Mouse (Mus musculus) layer of hippocampus, adult 11-12 months (tissue): ENCODE data around the gene Dcaf8.

Source experiments
- DNase-seq: peaks from one replicate; pipeline ENCODE4 v3.0.0; 2022; ENCODE audit warnings: low spot score

Gene Dcaf8

GRCm38 (mm10) chr1:172197146-172197545, 49.3 kb downstream of the Dcaf8 start:
- DNase-seq = no peak

GRCm38 (mm10) chr1:172197851-172198250, 50.0 kb downstream of the Dcaf8 start:
- no peak for DNase-seq

DNA sequence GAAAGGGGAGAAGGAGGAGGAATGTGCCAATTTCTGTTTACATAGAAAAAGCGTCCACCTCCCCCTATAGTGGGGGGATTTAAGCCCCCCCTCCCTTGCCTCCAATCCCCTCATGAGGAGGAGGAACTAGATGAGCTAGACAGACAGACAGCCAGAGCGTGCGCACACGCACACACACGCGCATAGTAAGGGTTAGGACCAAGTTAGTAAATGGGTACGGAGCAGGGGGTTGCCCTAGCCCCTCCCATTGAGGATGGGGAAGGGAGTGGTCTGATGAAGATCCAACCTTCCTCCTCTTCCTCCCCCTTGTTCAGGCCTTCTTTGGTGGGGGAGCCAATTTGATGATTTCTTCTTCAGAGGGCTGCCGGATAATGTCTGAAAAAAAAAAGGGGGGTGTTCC, 50.4 kb downstream of the Dcaf8 start:
- no peak for DNase-seq

- DNase-seq = no peak
These were observed 51.1 kb downstream of the Dcaf8 start for GRCm38 (mm10) chr1:172198996-172199395.

- DNase-seq = no peak
These were observed 52.3 kb downstream of the Dcaf8 start for GRCm38 (mm10) chr1:172200161-172200560.

DNA sequence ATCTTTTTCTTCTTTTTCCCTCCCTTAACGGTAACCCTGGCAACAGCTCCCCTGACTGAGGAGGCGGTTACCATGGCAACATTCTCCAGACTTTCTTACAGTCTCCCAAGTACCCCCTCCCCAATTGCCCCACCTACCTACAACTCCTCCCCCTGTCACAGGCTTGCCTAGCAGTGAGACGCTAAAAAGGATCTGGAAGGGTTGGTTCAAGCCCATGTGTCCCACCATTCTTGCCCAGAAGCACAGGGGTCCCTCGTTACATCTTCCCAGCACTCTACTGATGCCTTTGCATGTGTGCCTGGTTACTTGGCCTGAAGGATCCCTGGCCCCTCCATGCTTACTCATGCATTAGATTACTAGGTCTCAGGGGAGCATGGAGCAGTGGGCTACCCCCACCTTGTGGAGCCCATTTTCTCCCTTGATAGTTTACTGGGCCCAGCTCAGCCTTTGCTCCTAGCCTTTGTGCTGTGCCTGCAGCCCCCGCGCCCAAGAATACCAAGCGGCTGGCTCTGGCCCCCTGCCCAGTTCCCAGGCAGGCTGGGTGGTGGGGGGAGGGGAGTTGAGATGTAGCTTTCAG, 53.1 kb downstream of the Dcaf8 start:
- DNase-seq = peak; percentile 77

DNA sequence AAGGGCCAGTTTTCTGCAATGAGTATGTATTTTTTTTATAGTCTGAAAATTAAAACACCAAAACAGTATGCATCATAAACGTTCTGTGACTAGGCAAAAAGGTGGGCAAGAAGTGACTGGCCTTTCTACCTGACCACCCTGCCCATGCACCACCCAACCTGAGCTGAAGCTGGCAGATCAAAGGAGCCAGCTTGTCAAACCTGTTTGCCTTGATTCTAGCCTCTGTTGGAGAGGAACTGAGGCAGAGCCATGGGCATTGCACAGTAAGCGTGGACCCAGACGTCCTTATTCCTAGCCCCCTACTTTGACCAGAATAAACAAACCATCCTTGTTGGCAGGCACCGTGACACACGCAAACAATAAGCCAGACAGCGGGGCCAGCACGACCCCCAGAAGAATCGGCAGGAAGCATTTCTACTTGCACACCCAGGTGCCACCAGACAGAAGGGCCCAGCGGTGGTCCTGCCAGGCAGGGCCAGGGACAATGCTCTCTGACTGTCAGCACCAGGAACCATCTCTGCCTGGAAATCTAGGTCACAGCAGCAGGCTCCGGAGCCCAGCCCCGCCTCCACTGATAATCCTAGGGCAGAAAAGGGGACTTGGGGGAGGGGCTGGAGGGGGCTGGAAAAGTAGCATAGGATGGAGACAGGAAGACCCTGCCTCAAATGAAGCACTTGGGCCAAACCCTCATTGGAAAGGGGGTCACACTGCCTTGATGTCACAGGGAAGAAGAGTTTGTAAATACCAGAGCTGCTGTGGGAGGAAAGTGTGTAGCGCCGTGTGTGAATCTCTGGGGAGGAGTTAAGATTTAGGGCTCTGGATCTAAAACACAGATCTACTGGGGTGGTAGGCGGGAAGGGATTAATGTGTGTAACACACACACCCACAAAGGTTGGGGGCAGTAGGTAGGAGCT, 54.3 kb downstream of the Dcaf8 start:
- DNase-seq = no peak

GRCm38 (mm10) chr1:172202894-172203522, 55.1 kb downstream of the Dcaf8 start:
- no peak for DNase-seq

- DNase-seq = no peak
These were observed 55.7 kb downstream of the Dcaf8 start for GRCm38 (mm10) chr1:172203566-172203965.

GRCm38 (mm10) chr1:172204033-172204813, 56.3 kb downstream of the Dcaf8 start:
- no peak for DNase-seq

DNA sequence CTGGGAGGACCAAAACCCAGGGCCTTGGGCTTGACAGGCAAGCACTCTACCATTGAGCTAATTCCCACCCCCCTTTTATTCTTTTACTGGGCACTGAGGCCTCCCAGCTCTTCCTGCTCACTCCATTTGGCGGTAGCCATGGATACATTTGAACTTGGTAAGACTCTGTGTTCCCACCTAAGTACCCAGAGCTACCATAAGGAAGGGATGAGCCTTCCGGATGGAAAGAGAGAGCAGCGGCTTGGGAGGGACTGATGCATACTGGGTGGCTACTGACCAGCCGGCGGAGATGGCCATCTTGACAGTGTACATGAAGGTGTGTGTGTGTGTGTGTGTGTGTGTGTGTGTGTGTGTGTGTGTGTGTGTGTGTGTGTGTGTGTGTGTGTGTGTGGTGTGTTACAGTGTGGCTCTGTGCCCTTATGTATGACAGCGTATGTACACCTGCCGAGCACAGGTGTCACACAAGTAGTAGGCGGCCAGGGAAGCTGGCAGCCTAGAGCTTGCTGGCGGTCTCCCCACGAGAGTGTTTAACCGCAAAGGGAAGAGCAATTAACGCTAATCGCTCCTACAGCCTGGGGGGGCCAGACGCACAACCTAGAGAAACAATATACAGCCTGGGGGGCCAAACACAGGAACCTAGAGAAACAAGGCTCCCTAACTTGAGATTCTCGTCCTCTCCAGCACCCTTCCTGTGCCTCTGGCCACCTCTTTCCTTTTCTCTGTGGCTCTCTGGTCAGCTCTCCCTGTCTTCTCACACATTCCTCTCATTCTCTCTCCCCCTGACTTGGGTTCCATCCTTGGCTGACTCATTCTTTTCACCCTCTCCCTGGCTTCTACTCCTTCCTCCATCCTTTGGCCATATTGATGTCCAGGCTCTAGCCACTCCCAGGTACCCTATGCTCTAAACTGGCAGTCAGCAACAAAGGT, 57.2 kb downstream of the Dcaf8 start:
- no peak for DNase-seq

DNA sequence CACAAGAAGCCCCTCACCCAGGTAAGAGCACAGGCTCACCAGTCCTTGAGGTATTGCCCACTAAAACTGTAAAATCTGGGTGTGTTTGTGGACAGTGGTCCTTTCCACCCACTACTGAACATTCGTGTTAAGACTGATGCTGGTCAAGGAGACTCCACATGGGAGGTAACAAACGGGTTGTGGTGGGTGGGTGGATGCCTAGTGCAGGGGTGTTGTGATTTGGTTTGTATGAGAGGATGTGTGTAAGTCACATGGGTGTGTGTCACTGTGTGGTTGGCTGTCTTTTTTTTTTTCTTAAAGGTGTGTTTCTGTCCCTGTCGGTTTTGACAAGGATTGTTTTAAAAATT, 57.8 kb downstream of the Dcaf8 start:
- no peak for DNase-seq

- DNase-seq = peak; percentile 84
These were observed 58.4 kb downstream of the Dcaf8 start, which contains the start of gene Pea15a for GRCm38 (mm10) chr1:172206141-172206917. TSS of gene Pea15a (minus strand) at chr1:172206804.

DNA sequence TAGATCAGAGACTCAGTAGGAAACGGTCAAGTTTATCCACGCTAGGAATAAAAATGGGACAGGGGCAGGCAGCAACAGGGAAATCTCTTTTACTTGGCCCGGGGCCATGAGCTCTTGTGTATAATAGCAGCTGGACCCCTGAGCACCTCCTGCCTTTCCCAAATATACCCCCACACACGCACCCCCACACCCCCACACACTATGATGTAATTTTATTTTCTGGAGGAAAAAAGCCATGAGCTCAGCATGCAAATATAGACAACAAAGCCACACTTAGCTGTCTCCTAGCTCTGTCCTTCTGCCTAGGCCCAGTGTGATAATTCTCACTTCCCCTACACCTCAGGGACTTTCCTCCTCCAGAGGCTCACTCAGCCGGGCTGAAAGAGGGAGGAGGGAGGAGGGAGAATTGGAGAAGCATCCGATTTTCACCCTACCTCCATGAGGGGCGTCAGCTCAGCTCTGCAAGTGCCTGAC, 59.3 kb downstream of the Dcaf8 start:
- DNase-seq = peak; percentile 81

- DNase-seq = no peak
These were observed 64.9 kb downstream of the Dcaf8 start for GRCm38 (mm10) chr1:172212776-172213175.

DNA sequence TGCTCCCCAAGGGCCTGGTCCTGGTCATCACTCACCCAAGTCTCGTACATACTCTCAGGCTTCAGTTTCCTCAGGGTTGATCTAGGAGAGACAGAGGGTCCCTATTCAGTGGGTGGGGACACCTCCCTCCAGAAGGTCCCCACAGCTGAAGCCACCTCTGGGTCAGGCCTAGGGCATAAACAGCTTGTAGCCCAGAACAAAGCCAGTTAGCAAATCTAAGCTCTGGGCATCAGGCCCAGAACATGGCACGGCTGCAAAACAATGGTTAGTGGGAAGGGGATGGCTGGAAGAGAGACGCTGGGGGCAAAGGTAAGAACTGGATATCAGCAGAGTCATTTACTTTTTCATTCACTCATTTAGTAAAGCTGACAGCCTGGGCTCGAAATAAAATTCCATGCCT, 65.9 kb downstream of the Dcaf8 start:
- DNase-seq = no peak

DNA sequence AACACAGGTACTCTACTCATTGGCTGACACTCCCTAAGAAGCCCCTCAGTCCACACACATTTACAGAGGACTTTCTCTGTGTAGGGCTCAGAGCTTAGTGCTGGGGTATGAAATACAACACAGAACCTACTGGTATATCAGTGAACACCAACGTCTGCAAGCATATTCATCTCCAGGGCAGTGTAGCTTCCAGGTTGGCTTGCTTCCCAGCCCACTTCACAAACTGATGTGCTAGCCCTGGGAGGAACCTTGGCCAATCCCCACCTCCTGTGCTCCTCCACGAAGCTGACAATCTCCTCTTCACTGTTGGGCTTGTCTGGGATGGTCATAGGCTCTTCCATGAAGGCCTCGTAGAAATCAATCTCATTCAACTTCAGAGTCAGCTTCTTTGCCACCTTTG, 66.9 kb downstream of the Dcaf8 start:
- DNase-seq = no peak

DNA sequence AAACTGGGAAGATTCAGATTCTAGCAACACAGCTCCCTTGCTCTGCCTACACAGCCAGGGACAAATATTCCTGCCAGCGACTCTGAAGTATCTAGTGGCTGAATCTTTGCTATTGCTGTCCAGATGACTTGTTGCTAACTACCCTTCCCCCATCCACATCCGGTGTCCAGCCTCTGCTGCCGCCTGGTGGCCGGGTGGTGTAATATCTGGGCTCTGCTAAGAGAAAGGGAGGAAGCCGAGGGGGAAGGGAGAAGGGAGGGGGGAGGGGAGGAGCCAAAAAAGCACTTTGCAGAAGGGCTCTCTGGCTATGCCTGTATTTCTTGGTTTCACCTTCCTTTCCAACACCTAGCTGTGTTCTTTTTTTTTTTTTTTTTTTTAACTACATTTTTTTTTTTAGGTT, 69.3 kb downstream of the Dcaf8 start:
- DNase-seq = peak; percentile 88

DNA sequence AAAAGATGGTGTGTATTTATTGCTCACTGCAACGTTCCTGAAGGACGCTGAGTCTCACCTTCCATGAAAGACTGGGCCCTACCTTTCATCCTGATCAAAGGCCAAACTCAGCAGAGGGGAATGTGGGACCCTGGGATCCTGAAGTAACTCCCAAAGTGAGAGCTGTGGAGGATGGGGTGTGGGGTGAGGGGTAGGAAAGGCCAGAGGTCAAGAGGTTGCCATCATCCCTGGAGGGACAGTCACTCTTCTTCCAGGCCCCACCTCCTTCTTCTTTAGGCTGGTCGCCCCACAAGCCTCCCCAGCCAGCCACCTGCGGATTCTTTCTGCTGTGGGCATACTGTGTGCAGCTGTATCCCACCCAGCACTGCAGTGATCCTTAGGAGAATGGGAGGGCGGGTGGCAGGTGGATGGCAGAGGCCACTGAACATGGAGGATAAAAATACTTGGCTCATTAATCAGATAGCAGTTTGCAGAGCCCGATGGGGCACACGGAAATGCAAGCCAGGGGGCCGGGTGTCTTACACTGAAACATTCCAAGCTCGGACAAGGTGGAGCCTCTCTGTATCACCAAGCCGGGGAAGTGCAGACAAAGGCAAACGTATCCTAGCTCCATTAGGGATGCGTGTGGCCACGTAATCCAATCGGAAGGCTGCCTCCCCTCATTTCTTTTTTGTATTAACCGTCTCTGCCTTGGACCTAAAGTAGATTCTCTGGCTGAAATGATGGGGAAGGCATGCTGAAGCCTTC, 70.5 kb downstream of the Dcaf8 start:
- DNase-seq = no peak
